Mouse (Mus musculus): ENCODE measurements at regions not wholly inside any gene's neighbourhood (a gene's known extent, or its start where the extent isn't known, plus 50 kb on each side); places are given as distances from the start of the nearest gene placed in this dataset.

GRCm38 (mm10) chr1:42755958-42756357 lies 60.4 kb downstream of the Pou3f3 start:
- H3K9me3 ChIP-seq (replicated peaks) = no peaks in the 10 kb centered on the region

GRCm38 (mm10) chr1:42756497-42756896 lies 60.9 kb downstream of the Pou3f3 start:
- no peak for DNase-seq (ENCODE audit: low spot score)
- H3K27ac ChIP-seq (replicated peaks) = no peak overlapping the region
- no peaks in the 10 kb centered on the region for H3K27me3 ChIP-seq (ENCODE audit: low read depth, poor library complexity, severe bottlenecking)
- no peak overlapping the region for H3K4me3 ChIP-seq
- H3K36me3 ChIP-seq = no peaks in the 10 kb centered on the region
- H3K9me3 ChIP-seq (replicated peaks) = no peaks in the 10 kb centered on the region
- H3K4me1 ChIP-seq = no peaks in the 10 kb centered on the region

More at GRCm38 (mm10) chr1:42755958-42756357, 60.4 kb downstream of the Pou3f3 start:
- no peak for DNase-seq (ENCODE audit: low spot score)
- no peaks in the 10 kb centered on the region for H3K36me3 ChIP-seq
- H3K27ac ChIP-seq (replicated peaks) = no peak overlapping the region
- 86% methylated on average over 5 of the region's 5 CpGs for WGBS
- H3K4me3 ChIP-seq = no peak overlapping the region
- H3K4me1 ChIP-seq = no peaks in the 10 kb centered on the region
- H3K27me3 ChIP-seq (ENCODE audit: low read depth, poor library complexity, severe bottlenecking) = no peaks in the 10 kb centered on the region

- WGBS = 88% methylated on average over 2 of the region's 2 CpGs
- Histone ChIP-seq H3K36me3 (no peaks in the 10 kb centered on the region), H3K4me1 (no peaks in the 10 kb centered on the region), H3K9me3 (replicated peaks) (no peaks in the 10 kb centered on the region), H3K4me3 (no peak overlapping the region), H3K27ac (replicated peaks) (no peak overlapping the region), H3K27me3 (ENCODE audit: low read depth, poor library complexity, severe bottlenecking) (no peaks in the 10 kb centered on the region)
- no peak for DNase-seq (ENCODE audit: low spot score)
Observed at GRCm38 (mm10) chr1:42763447-42763846, 67.9 kb downstream of the Pou3f3 start.

- Histone ChIP-seq H3K4me3 (no peak overlapping the region), H3K36me3 (no peaks in the 10 kb centered on the region), H3K4me1 (no peaks in the 10 kb centered on the region), H3K9me3 (replicated peaks) (no peaks in the 10 kb centered on the region), H3K27ac (replicated peaks) (no peak overlapping the region), H3K27me3 (ENCODE audit: low read depth, poor library complexity, severe bottlenecking) (no peaks in the 10 kb centered on the region)
- no peak for DNase-seq (ENCODE audit: low spot score)
- WGBS = 70% methylated on average over 2 of the region's 2 CpGs
Observed at GRCm38 (mm10) chr1:42764048-42764447, 68.5 kb downstream of the Pou3f3 start.

- H3K27ac ChIP-seq (replicated peaks) = no peak overlapping the region
- H3K9me3 ChIP-seq (replicated peaks) = no peaks in the 10 kb centered on the region
- no peak overlapping the region for H3K4me3 ChIP-seq
- no peaks in the 10 kb centered on the region for H3K36me3 ChIP-seq
- 85% methylated on average over 9 of the region's 9 CpGs for WGBS
- H3K4me1 ChIP-seq = peaks cover 7% of the 10 kb centered on the region
- H3K27me3 ChIP-seq (ENCODE audit: low read depth, poor library complexity, severe bottlenecking) = peaks cover 3% of the 10 kb centered on the region; the same call in 1 of the 2 replicates
- no peak for DNase-seq (ENCODE audit: low spot score)
Observed at GRCm38 (mm10) chr1:42770085-42770484, 74.5 kb downstream of the Pou3f3 start.

- no peaks in the 10 kb centered on the region for H3K36me3 ChIP-seq
- no peak for DNase-seq (ENCODE audit: low spot score)
- no peak overlapping the region for H3K27ac ChIP-seq (replicated peaks)
- H3K27me3 ChIP-seq (ENCODE audit: low read depth, poor library complexity, severe bottlenecking) = peaks cover 3% of the 10 kb centered on the region; the same call in 1 of the 2 replicates
- no peaks in the 10 kb centered on the region for H3K9me3 ChIP-seq (replicated peaks)
- WGBS = 78% methylated on average over 6 of the region's 6 CpGs
- H3K4me1 ChIP-seq = peaks cover 7% of the 10 kb centered on the region
- H3K4me3 ChIP-seq = no peak overlapping the region
Observed at GRCm38 (mm10) chr1:42772000-42772399, 76.4 kb downstream of the Pou3f3 start.

- Histone ChIP-seq H3K4me3 (no peak overlapping the region), H3K27me3 (ENCODE audit: low read depth, poor library complexity, severe bottlenecking) (peaks cover 3% of the 10 kb centered on the region; the same call in 1 of the 2 replicates), H3K4me1 (peaks cover 7% of the 10 kb centered on the region), H3K36me3 (no peaks in the 10 kb centered on the region), H3K27ac (replicated peaks) (no peak overlapping the region), H3K9me3 (replicated peaks) (no peaks in the 10 kb centered on the region)
- no peak for DNase-seq (ENCODE audit: low spot score)
- WGBS = 79% methylated on average over 20 of the region's 20 CpGs
Observed at GRCm38 (mm10) chr1:42773851-42774464, 77.1 kb upstream of the Mrps9 start.

- Histone ChIP-seq H3K27me3 (ENCODE audit: low read depth, poor library complexity, severe bottlenecking) (peaks cover 3% of the 10 kb centered on the region; the same call in 1 of the 2 replicates), H3K27ac (replicated peaks) (no peak overlapping the region), H3K9me3 (replicated peaks) (no peaks in the 10 kb centered on the region), H3K36me3 (no peaks in the 10 kb centered on the region), H3K4me1 (peaks cover 7% of the 10 kb centered on the region), H3K4me3 (no peak overlapping the region)
- 93% methylated on average over 7 of the region's 7 CpGs for WGBS
- DNase-seq (ENCODE audit: low spot score) = no peak
Observed at GRCm38 (mm10) chr1:42774971-42775892, 75.8 kb upstream of the Mrps9 start.

- Histone ChIP-seq H3K4me1 (peaks cover 7% of the 10 kb centered on the region), H3K9me3 (replicated peaks) (no peaks in the 10 kb centered on the region), H3K27me3 (ENCODE audit: low read depth, poor library complexity, severe bottlenecking) (peaks cover 3% of the 10 kb centered on the region; the same call in 1 of the 2 replicates), H3K36me3 (no peaks in the 10 kb centered on the region), H3K4me3 (no peak overlapping the region), H3K27ac (replicated peaks) (no peak overlapping the region)
- 88% methylated on average over 2 of the region's 2 CpGs for WGBS
- no peak for DNase-seq (ENCODE audit: low spot score)
Observed at GRCm38 (mm10) chr1:42775893-42776287, 75.1 kb upstream of the Mrps9 start.

- H3K27me3 ChIP-seq (ENCODE audit: low read depth, poor library complexity, severe bottlenecking) = peaks cover 9% of the 10 kb centered on the region; the same call in 1 of the 2 replicates
- 90% methylated on average over 1 of the region's 1 CpGs for WGBS
Observed at GRCm38 (mm10) chr1:42777416-42777815, 73.6 kb upstream of the Mrps9 start.

GRCm38 (mm10) chr1:42779761-42780160 lies 71.3 kb upstream of the Mrps9 start:
- DNase-seq (ENCODE audit: low spot score) = peak; percentile 47
- H3K36me3 ChIP-seq = no peaks in the 10 kb centered on the region
- peaks cover 6% of the 10 kb centered on the region; the same call in 1 of the 2 replicates for H3K27me3 ChIP-seq (ENCODE audit: low read depth, poor library complexity, severe bottlenecking)
- no peaks in the 10 kb centered on the region for H3K9me3 ChIP-seq (replicated peaks)
- H3K4me3 ChIP-seq = no peak overlapping the region
- H3K27ac ChIP-seq (replicated peaks) = no peak overlapping the region
- WGBS = 44% methylated on average over 5 of the region's 5 CpGs
- H3K4me1 ChIP-seq = peaks cover 21% of the 10 kb centered on the region

More at GRCm38 (mm10) chr1:42777416-42777815, 73.6 kb upstream of the Mrps9 start:
- peaks cover 13% of the 10 kb centered on the region for H3K4me1 ChIP-seq
- H3K9me3 ChIP-seq (replicated peaks) = no peaks in the 10 kb centered on the region
- no peak overlapping the region for H3K4me3 ChIP-seq
- H3K27ac ChIP-seq (replicated peaks) = no peak overlapping the region
- DNase-seq (ENCODE audit: low spot score) = no peak
- H3K36me3 ChIP-seq = no peaks in the 10 kb centered on the region

- Histone ChIP-seq H3K27ac (replicated peaks) (no peak overlapping the region), H3K9me3 (replicated peaks) (no peaks in the 10 kb centered on the region), H3K4me3 (no peak overlapping the region), H3K36me3 (no peaks in the 10 kb centered on the region), H3K27me3 (ENCODE audit: low read depth, poor library complexity, severe bottlenecking) (peaks cover 6% of the 10 kb centered on the region; the same call in 1 of the 2 replicates), H3K4me1 (peaks cover 21% of the 10 kb centered on the region)
- 85% methylated on average over 15 of the region's 15 CpGs for WGBS
- no peak for DNase-seq (ENCODE audit: low spot score)
Observed at GRCm38 (mm10) chr1:42780266-42780665, 70.8 kb upstream of the Mrps9 start.

GRCm38 (mm10) chr1:42781533-42781932 lies 69.5 kb upstream of the Mrps9 start:
- Histone ChIP-seq H3K9me3 (replicated peaks) (no peaks in the 10 kb centered on the region), H3K4me1 (peaks cover 21% of the 10 kb centered on the region), H3K36me3 (no peaks in the 10 kb centered on the region), H3K27me3 (ENCODE audit: low read depth, poor library complexity, severe bottlenecking) (peaks cover 6% of the 10 kb centered on the region; the same call in 1 of the 2 replicates), H3K4me3 (no peak overlapping the region), H3K27ac (replicated peaks) (no peak overlapping the region)
- 87% methylated on average over 8 of the region's 8 CpGs for WGBS
- DNase-seq (ENCODE audit: low spot score) = no peak
